10 mouse cellular contexts compared by ENCODE assay signal in the genomic region with DNA sequence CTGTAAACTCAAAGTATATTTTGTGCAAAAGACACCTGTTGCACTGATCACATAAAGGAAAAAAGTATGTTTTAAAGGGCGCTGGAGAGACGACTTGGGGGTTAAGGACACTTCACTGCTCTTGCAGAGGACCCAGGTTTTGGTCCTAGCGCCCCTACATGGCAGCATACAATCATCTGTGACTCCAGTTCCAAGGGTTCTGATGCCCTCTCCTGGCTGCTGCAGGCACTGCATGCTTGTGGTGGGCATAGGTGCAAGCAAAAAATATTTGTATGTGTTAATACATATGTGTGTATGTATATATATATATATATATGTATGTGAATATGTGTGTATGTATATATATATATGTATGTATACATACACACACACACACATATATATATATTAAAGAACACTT.
A peak's percentile ranks its signal among the peaks of the same experiment; 100 is the strongest.
DNase-seq lines count a peak whose midpoint lies in the region; ATAC-seq and TF ChIP-seq lines count a peak whose summit lies in the region.
"Had no signal": no experiment of that assay in that cellular context is flagged by ENCODE, and none has a peak within 500 bp of the region (broad histone marks: within the 10 kb centered on the region; RNA-seq: fewer than 3 reads in every experiment).

No protein-coding gene starts in this region.

- no peak overlapping the region for H3K4me2 ChIP-seq in intestine, postnatal 0 days (replicated peaks; ENCODE audit: low read depth)
- H3K4me2 ChIP-seq in intestine, embryonic 16.5 days (ENCODE audit: low read depth, low read length) = no peak overlapping the region
- no peak overlapping the region for H3K4me2 ChIP-seq in lung, postnatal 0 days (replicated peaks; ENCODE audit: low read depth, low read length)
- H3K4me2 ChIP-seq: heart, embryonic 12.5 days; hindbrain, embryonic 15.5 days; midbrain, embryonic 12.5 days had no signal

- no peak overlapping the region for H3K4me3 ChIP-seq in intestine, postnatal 0 days (ENCODE audit: low read depth, low read length)
- no peak overlapping the region for H3K4me3 ChIP-seq in intestine, embryonic 16.5 days (ENCODE audit: low read length)
- no peak overlapping the region for H3K4me3 ChIP-seq in lung, postnatal 0 days (ENCODE audit: low read depth, low read length)
- no peak overlapping the region for H3K4me3 ChIP-seq in ES-Bruce4 (ENCODE audit: low read depth, low read length)
- H3K4me3 ChIP-seq in bone marrow, adult 2 months (replicated peaks; ENCODE audit: control insufficient read depth, low read depth, low read length) = no peak overlapping the region
- H3K4me3 ChIP-seq: heart, embryonic 12.5 days; hindbrain, embryonic 15.5 days; midbrain, embryonic 12.5 days had no signal

- no peak overlapping the region for H3K27ac ChIP-seq in intestine, postnatal 0 days (ENCODE audit: low read depth, low read length)
- H3K27ac ChIP-seq in intestine, embryonic 16.5 days (ENCODE audit: low read length) = no peak overlapping the region
- no peak overlapping the region for H3K27ac ChIP-seq in lung, postnatal 0 days (ENCODE audit: low read length)
- no peak overlapping the region for H3K27ac ChIP-seq in ES-Bruce4 (ENCODE audit: insufficient read depth, low read length)
- no peak overlapping the region for H3K27ac ChIP-seq in bone marrow, adult 2 months (ENCODE audit: control insufficient read depth, insufficient read depth, low read depth, low read length, poor library complexity)
- H3K27ac ChIP-seq: hindbrain, embryonic 15.5 days; midbrain, embryonic 12.5 days had no signal

- H3K9me3 ChIP-seq in intestine, postnatal 0 days (ENCODE audit: control insufficient read depth) = no peaks in the 10 kb centered on the region
- no peaks in the 10 kb centered on the region for H3K9me3 ChIP-seq in intestine, embryonic 16.5 days (ENCODE audit: control insufficient read depth, low read length)
- H3K9me3 ChIP-seq in lung, postnatal 0 days (ENCODE audit: low read length) = no peaks in the 10 kb centered on the region
- no peaks in the 10 kb centered on the region; the same call in 1 of the 2 replicates for H3K9me3 ChIP-seq in ES-Bruce4 (replicated peaks; ENCODE audit: control insufficient read depth, insufficient read depth, low read length, poor library complexity, severe bottlenecking)
- H3K9me3 ChIP-seq: hindbrain, embryonic 15.5 days; midbrain, embryonic 12.5 days had no signal

- H3K27me3 ChIP-seq in intestine, postnatal 0 days (replicated peaks; ENCODE audit: control insufficient read depth, insufficient read depth, low read length) = no peaks in the 10 kb centered on the region
- H3K27me3 ChIP-seq in intestine, embryonic 16.5 days (replicated peaks; ENCODE audit: control insufficient read depth, insufficient read depth, low read length) = no peaks in the 10 kb centered on the region
- H3K27me3 ChIP-seq in lung, postnatal 0 days (replicated peaks; ENCODE audit: insufficient read depth, low read length) = no peaks in the 10 kb centered on the region
- no peaks in the 10 kb centered on the region for H3K27me3 ChIP-seq in ES-Bruce4 (ENCODE audit: control insufficient read depth, insufficient read depth, low read length, poor library complexity, severe bottlenecking)
- H3K27me3 ChIP-seq: heart, embryonic 12.5 days; hindbrain, embryonic 15.5 days had no signal

- no peaks in the 10 kb centered on the region for H3K4me1 ChIP-seq in intestine, postnatal 0 days (replicated peaks; ENCODE audit: control insufficient read depth, insufficient read depth, low read length)
- no peaks in the 10 kb centered on the region for H3K4me1 ChIP-seq in intestine, embryonic 16.5 days (ENCODE audit: control insufficient read depth, insufficient read depth, low read length)
- 0 out of 2 replicates have a peak, but pooled peaks cover 6% of the 10 kb centered on the region for H3K4me1 ChIP-seq in lung, postnatal 0 days (ENCODE audit: insufficient read depth, low read depth, low read length)
- peaks cover 4% of the 10 kb centered on the region for H3K4me1 ChIP-seq in ES-Bruce4 (ENCODE audit: control insufficient read depth, insufficient read depth, low read length)
- no peaks in the 10 kb centered on the region for H3K4me1 ChIP-seq in bone marrow, adult 2 months (ENCODE audit: control insufficient read depth, insufficient read depth, low read length)

- TF ChIP-seq EP300 in lung, postnatal 0 days (IDR thresholded peaks at IDR 0.05) = no peak
- TF ChIP-seq EP300 in ES-Bruce4 (IDR thresholded peaks at IDR 0.05; ENCODE audit: insufficient read depth, low read depth, low read length) = no peak

- H3K36me3 ChIP-seq in intestine, postnatal 0 days (ENCODE audit: control insufficient read depth, insufficient read depth) = no peaks in the 10 kb centered on the region; the same call in 1 of the 2 replicates
- H3K36me3 ChIP-seq in intestine, embryonic 16.5 days (ENCODE audit: control insufficient read depth, insufficient read depth, low read length) = no peaks in the 10 kb centered on the region
- no peaks in the 10 kb centered on the region for H3K36me3 ChIP-seq in lung, postnatal 0 days (ENCODE audit: insufficient read depth, low read length)
- H3K36me3 ChIP-seq in ES-Bruce4 (ENCODE audit: control insufficient read depth, insufficient read depth, low read length, poor library complexity, severe bottlenecking) = no peaks in the 10 kb centered on the region
- H3K36me3 ChIP-seq: heart, embryonic 12.5 days; hindbrain, embryonic 15.5 days; midbrain, embryonic 12.5 days had no signal

- DNase-seq in lung, postnatal 0 days (ENCODE audit: low spot score) = no peak
- no peak for DNase-seq in lung, adult 18-20 months
- DNase-seq in natural killer cell, adult 2 months (ENCODE audit: low spot score in 2 of 2) = no peak

- peak; percentile 50 for TF ChIP-seq CTCF in intestine, postnatal 0 days (IDR thresholded peaks at IDR 0.05; ENCODE audit: low read depth)
- peak; percentile 62 for TF ChIP-seq CTCF in lung, postnatal 0 days (IDR thresholded peaks at IDR 0.05)
- peak; percentile 67 for TF ChIP-seq CTCF in ES-Bruce4 (IDR thresholded peaks at IDR 0.05; ENCODE audit: low read depth, low read length)
- peak; percentile 38 for TF ChIP-seq CTCF in bone marrow, adult 2 months (IDR thresholded peaks at IDR 0.05; ENCODE audit: control insufficient read depth, insufficient read depth, low read length)

- no peak overlapping the region for H3K9ac ChIP-seq in intestine, postnatal 0 days (ENCODE audit: low read depth, low read length)
- H3K9ac ChIP-seq in intestine, embryonic 16.5 days (ENCODE audit: low read depth, low read length) = no peak overlapping the region
- H3K9ac ChIP-seq in lung, postnatal 0 days (replicated peaks; ENCODE audit: low read depth) = no peak overlapping the region
- H3K9ac ChIP-seq in ES-Bruce4 (ENCODE audit: low read depth, poor library complexity, severe bottlenecking) = no peak overlapping the region
- H3K9ac ChIP-seq: heart, embryonic 12.5 days; hindbrain, embryonic 15.5 days; midbrain, embryonic 12.5 days had no signal

- ATAC-seq in intestine, postnatal 0 days = no peak
- ATAC-seq in intestine, embryonic 16.5 days = no peak
- ATAC-seq in lung, postnatal 0 days = no peak

- no peak for TF ChIP-seq POLR2A in ES-Bruce4 (IDR thresholded peaks at IDR 0.05; ENCODE audit: insufficient read depth, low read length)
- TF ChIP-seq POLR2A in bone marrow, adult 2 months (IDR thresholded peaks at IDR 0.05; ENCODE audit: borderline replicate concordance, control insufficient read depth, low read depth, low read length) = no peak

- WGBS in intestine, postnatal 0 days = 92% methylated on average over 3 of the region's 3 CpGs
- WGBS in intestine, embryonic 16.5 days = 94% methylated on average over 3 of the region's 3 CpGs
- 91% methylated on average over 3 of the region's 3 CpGs for WGBS in lung, postnatal 0 days
- 89% methylated on average over 3 of the region's 3 CpGs for WGBS in bone marrow, adult 2 months
